Mouse (Mus musculus) adrenal gland, postnatal 10 days (tissue): ENCODE measurements around the gene Dnajb4. TPM values are rescaled to one million over a fixed set of nuclear protein-coding genes. Genes with fewer than 3 reads are reported as not detected.

ENCODE experiments used
- DNase-seq: peaks from one replicate; pipeline ENCODE4 v3.0.0; 2021; ENCODE audit warnings: mixed read lengths
- long read RNA-seq, 2 experiments: library from polyadenylated mRNA; stranded (forward); transcript quantifications; one replicate each; pipeline ENCODE4 v2.0.0; 2021
- total RNA-seq, 2 experiments: library from RNA; stranded (reverse); gene quantifications; 2 replicates each; pipeline ENCODE4 v1.2.3; 2021

Gene Dnajb4
- total RNA-seq = 10 to 100 TPM; 41.2 to 41.6 TPM
- long read RNA-seq, experiment 1, full-length matches to known transcripts = 14 of 21 reads
- long read RNA-seq, experiment 1, partial matches to known transcripts = 3 of 21 reads
- long read RNA-seq, experiment 1, other reads (novel, unspliced or antisense) = 4 of 21 reads
- long read RNA-seq, experiment 2, full-length matches to known transcripts = 12 of 15 reads
- long read RNA-seq, experiment 2, partial matches to known transcripts = 0 of 15 reads
- long read RNA-seq, experiment 2, other reads (novel, unspliced or antisense) = 3 of 15 reads

- peak; percentile 100 for DNase-seq
Measured at GRCm38 (mm10) chr3:152209967-152210634, at the start of gene Dnajb4, which contains the start of gene Fubp1. Gene Dnajb4 (minus strand): TSS chr3:152210302. Gene Fubp1 (plus strand): TSS chr3:152210422.

- peak; percentile 88 for DNase-seq
Measured at GRCm38 (mm10) chr3:152259409-152259808, 49.3 kb upstream of the Dnajb4 start.

- DNase-seq = no peak
Measured at GRCm38 (mm10) chr3:152257528-152257927, 47.4 kb upstream of the Dnajb4 start.

DNA sequence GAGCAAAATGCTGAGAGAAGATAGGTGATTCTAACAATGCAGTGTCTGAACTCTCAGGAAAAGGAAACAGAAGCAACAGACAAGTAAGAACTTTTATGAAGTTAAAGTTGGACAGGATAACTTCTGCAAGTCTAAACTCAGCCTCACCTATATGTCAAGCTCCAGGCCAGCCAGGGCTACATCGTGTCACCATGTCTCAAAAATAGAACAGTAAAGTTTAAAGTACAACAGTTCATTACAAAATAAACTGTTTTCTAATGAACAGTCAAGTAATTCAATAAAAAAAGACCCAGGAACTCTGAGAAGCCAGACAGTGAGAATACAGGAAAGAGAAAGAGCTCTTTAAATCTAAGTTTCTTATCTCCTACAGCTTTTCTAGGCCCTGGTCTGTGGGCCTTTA is 40.4 kb upstream of the Dnajb4 start:
- DNase-seq = no peak

DNA sequence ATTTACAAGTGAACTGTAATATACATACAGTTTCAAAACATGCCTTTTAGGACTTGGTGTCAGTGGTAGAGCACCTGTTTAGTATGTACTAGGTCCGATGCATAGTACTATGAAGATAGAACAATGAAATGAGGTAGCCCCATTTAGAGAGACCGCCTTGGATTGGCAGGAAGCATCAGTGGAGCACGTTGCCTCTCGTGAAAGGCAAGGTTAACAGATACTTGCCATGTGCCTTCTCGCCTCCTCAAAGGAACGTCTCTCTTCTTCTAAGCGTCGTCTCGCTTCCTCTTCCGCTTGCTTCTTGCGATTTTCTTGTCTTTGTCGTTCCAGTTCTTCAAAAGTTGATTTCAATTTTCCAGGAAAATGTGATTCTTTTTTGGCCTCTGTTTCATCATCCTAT is 37.6 kb upstream of the Dnajb4 start:
- no peak for DNase-seq

DNA sequence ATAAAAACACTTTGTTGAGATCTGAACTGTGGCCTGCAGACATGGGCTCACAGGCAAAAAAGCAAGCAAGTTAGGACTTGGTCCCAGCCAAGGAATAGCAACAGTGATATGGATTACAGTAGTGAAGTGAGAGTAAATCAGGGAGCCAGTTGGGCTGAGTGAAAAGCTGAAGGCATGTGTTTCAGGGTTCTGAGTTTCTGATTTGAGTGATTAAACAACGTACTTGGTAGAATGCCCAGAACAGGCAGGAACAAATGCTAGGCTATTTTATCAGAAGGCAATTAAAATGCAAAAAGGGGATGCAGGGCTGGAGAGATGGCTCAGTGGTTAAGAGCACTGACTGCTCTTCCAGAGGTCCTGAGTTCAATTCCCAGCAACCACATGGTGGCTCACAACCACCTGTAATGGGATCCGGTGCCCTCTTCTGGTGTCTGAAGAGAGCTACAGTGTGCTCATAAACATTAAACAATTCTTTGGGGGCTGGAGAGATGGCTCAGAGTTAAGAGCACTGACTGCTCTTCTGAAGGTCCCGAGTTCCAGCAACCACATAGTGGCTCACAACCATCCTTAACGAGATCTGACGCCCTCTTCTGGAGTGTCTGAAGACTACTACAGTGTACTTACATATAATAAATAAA is 35.3 kb upstream of the Dnajb4 start:
- no peak for DNase-seq

- DNase-seq = no peak
Measured at GRCm38 (mm10) chr3:152243304-152243703, 33.2 kb upstream of the Dnajb4 start.

- no peak for DNase-seq
Measured at GRCm38 (mm10) chr3:152241098-152241497, 31.0 kb upstream of the Dnajb4 start.

DNA sequence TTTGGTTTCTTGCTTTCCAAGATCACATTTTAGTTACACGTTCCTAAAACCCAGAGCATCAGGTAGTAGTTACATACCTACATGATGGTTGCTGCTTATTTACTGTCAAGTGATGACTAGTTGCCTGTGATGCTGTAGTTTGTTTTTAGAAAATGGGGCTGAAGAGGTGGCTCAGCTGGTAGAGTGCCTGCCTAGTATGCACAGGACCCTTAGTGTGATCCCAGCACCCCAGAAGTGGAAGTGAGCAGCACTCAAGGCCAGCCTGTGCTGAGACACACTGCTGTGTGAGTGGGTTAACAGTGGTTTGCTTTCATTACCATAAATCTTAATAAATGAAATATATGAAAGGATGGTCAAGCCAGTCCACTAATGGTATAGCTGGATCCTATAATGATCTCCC is 29.5 kb upstream of the Dnajb4 start:
- DNase-seq = no peak

DNA sequence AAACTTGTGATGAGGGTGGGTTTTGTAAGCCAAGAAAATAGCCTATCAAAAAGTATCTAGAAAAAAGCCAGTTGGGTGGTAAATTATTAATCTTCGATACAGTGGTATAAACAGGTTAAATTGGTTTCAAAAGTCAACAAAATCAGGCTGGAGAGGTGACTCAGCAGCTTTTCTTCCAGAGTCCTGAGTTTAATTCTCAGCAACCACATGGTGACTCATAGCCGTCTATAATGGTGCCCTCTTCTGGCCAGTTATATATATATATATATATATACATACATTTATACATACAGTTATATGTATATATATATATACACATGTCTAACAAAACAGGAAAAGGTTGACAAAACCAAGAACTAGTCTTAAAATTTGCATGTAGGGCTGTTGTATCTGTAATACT is 28.7 kb upstream of the Dnajb4 start:
- DNase-seq = no peak

DNA sequence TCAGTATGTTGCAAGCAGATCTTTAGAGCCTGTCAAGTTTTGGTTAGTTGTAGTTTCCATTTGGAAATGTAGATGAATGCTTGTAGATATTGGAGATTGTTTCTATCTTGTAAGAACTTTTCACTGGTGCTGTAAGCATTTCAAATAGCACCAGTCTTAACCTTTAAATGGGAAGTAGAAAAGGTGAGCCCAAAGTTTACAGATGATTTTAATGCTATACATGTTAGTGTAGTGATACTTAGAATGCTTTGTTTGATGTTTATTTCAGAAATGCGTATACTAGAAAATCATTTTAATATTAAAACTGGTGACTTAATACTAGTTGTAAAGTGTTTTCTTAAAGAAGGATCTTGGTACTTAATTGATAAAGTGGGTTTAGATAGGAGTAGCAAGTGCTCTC is 25.7 kb upstream of the Dnajb4 start:
- DNase-seq = no peak

DNA sequence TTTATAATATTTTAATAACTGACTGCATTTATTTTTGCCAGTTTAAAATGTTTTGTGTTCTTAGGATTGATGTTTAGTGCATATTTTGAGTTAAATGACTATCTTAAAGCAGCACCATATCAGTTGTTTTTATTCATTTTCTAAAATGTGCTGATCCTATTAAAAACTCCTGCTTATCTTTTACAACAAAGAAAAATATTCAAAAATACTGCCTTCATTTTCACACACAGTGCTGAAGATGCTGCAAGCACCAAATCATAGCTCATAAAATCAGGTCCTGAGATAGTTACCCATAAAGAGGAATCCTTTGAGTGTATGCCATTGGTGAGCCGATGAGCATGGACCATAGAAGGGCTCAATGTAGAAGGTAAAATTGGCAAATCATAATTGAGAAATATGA is 25.1 kb upstream of the Dnajb4 start:
- no peak for DNase-seq

DNA sequence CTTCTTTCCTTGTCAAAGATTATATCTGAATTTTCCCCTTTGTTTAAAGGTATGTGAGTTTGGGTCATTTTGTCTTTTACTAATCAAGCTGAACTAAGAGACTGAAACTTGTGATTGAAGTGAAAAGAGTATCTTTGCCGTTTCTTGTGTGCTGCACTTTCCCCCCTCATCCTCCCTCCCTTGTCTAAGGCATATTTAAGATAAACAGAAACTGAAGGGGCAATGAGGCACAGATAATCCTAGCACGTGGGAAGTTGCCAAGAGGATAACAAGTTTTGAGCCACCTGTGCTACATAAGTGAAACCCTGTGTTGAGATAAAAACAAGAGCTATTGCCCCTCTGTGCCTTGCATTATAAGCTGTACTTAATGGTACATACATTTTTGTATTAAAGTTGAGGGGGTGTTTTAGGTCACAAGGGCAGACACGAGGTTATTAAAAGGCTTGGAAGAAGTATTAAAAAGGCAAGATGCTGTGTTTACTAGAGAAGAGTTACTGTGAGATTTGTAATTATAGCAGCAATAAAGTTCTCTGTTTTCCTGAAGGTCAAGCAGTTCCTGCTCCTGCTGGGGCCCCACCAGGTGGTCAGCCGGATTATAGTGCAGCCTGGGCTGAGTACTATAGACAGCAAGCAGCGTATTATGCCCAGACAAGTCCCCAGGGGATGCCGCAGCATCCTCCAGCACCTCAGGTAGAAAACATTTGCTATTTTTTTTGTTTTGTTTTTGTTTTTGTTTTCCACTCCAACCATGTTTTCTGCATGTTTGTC is 21.4 kb upstream of the Dnajb4 start:
- DNase-seq = no peak

GRCm38 (mm10) chr3:152229271-152229670 is 19.2 kb upstream of the Dnajb4 start:
- no peak for DNase-seq

DNA sequence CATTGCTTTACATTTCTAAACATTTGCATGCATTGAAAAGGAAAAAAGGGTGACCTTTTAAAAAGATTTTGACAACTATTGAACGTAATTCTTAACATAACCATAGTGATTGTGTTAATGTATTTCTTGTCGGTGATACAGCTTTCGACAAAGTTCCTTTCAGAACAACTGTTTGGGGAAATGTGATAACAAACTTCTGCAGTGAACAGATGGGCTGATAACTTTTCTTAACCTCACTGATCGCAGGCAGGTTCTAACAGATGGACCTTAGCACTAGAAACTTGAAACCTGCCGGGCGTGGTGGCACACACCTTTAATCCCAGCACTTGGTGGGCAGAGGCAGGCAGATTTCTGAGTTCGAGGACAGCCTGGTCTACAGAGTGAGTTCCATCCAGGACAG is 18.7 kb upstream of the Dnajb4 start:
- no peak for DNase-seq

DNA sequence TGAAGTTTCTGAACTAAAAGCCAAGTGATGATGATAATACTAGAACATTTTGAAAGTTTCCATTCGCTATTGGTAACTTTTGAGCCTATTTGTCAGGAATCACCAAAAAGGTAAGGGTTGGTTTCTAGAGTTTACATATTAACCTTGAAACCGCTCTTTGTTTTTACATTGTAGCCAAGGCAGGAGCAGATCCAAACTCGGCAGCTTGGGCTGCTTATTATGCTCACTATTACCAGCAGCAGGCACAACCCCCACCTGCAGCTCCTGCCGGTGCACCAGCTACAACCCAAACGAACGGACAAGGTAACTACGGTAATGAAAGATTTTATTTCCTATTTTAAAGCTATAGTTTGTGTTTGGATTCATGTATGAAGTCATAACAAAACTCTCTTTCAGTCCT is 15.8 kb upstream of the Dnajb4 start:
- DNase-seq = no peak

GRCm38 (mm10) chr3:152224918-152225317 is 14.8 kb upstream of the Dnajb4 start:
- no peak for DNase-seq

DNA sequence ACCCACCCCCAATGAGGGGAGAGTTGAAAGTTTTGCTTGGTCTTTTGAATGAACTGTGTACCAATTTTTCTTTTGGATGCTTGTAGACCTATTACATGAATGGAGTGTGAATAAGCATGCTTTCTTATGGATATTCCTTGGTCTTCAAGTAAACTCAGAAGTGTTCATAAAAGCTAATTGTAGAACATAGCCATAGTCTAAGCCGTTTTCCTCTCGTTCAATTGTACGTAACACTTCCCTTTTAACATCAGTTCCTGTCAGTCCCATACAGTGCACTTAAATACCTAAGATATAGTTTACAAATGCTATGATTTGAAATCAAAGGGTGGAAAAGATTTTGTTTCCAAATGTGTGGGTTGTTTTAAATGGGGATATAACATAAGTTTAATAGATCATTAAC is 3.3 kb upstream of the Dnajb4 start:
- DNase-seq = no peak

DNA sequence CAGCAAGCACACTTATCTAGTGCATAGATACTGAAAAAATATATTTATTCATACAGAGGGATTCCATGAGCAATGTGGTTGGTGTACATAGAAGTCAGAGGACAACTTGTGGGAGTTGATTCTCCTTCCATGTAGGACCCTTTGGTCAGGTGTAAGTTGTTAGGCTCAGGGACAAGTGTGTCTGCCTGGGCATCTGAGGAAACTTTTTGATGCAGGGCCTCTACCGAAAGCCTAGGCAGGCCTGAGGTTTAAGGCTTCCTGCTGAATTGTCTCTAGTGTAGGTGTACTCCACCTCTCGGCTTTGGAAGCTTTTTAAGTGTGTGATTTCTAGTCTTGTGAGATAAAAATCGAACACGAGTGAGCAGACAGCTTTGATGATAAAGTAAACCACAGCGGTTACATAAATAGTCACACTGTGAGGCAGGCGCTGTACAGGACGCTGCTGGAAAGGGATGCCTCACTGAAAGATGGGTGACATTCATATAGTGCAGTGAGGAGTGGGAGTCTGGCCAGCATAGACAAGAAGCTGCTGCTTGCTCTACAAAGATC is 1.7 kb upstream of the Dnajb4 start:
- no peak for DNase-seq

DNA sequence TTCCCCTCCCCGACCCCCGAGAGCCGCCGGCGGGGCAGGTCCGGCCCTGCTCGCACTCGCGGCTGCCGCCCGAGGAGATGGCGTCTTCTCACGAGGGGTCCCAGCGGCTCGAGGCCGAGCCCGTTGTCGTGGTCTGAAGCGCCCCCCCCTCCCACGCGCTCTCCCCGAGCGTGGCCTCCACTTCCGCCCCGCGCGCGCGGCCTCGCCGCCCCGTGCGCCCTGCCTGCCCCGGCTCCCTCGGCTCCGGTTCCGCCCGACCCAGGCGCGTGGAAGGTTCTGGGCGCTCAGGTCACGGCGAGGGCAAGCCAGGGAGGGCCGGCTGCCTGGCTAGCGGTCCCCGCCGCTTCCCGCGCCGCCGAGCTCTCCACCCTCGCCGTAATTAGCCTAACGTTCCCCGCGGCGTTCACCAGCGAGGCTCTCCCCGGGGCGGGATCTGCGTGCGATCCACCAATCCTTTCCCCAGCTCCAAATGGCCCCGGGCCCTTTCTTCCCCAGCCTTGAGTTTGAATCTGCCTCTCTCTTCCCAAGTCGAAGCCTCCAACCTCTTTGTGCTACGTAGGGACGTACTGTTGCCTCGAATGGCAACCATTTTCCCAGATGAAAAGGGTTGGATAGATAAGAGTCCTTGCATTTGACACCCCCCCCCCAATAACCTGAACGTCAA is 758 bp upstream of the Dnajb4 start:
- DNase-seq = peak; percentile 82

- DNase-seq = peak; percentile 10
Measured at GRCm38 (mm10) chr3:152209177-152209966, 730 bp downstream of the Dnajb4 start.
